In genomic region chr2:26507481-26507886, GRCm38 (mm10) we compare ENCODE assay signal across 8 mouse cellular contexts. TPM values are rescaled to one million over a fixed set of nuclear protein-coding genes. Genes with fewer than 3 reads are reported as not detected.
DNase-seq lines count a peak whose midpoint lies in the region; ATAC-seq and TF ChIP-seq lines count a peak whose summit lies in the region.

No protein-coding gene starts in this region.

- H3K4me3 ChIP-seq in forebrain, embryonic 10.5 days: peak overlapping the region; percentile 24
- H3K4me3 ChIP-seq in limb, embryonic 10.5 days: peak overlapping the region; percentile 23
- no peak overlapping the region for H3K4me3 ChIP-seq in midbrain, embryonic 11.5 days (ENCODE audit: low read depth, low read length)

- peaks cover 61% of the 10 kb centered on the region for H3K4me1 ChIP-seq in forebrain, embryonic 10.5 days
- H3K4me1 ChIP-seq in limb, embryonic 10.5 days: peaks cover 60% of the 10 kb centered on the region
- H3K4me1 ChIP-seq in midbrain, embryonic 11.5 days (ENCODE audit: control insufficient read depth, insufficient read depth, low read length): peaks cover 26% of the 10 kb centered on the region

- in situ Hi-C loops in Patski (cut with MboI; ENCODE audit: low pct_unique_long_range_greater_than_20kb): no loop called here

- no peaks in the 10 kb centered on the region for H3K27me3 ChIP-seq in Patski
- peaks cover 44% of the 10 kb centered on the region for H3K27me3 ChIP-seq in forebrain, embryonic 10.5 days (ENCODE audit: poor library complexity, severe bottlenecking)
- H3K27me3 ChIP-seq in limb, embryonic 10.5 days (ENCODE audit: low read depth, poor library complexity, severe bottlenecking): peaks cover 32% of the 10 kb centered on the region
- no peaks in the 10 kb centered on the region for H3K27me3 ChIP-seq in midbrain, embryonic 11.5 days (ENCODE audit: control insufficient read depth, insufficient read depth, low read length)

- POLR2A ChIA-PET in Patski (lab: Charles Lee): interaction anchor here (0.7 kb wide), 4 partner anchors 13 to 1418 kb away, joined by 3 to 4 read pairs (median 3); no protein-coding TSS in a partner anchor

- H3K4me2 ChIP-seq in midbrain, embryonic 11.5 days: no peak overlapping the region

- H3K9ac ChIP-seq in midbrain, embryonic 11.5 days (ENCODE audit: low read length): peak overlapping the region; percentile 18; the same call in 1 of the 2 replicates

- ATAC-seq in Patski: peak; percentile 71
- 0 out of 2 replicates have a peak, but pooled peaks have one; percentile 6 for ATAC-seq in midbrain, embryonic 11.5 days (ENCODE audit: low FRiP score)
- ATAC-seq in erythroblast, adult 5-6 weeks (replicated peaks; ENCODE audit: low FRiP score, poor library complexity, severe bottlenecking): no peak

- no peaks in the 10 kb centered on the region for H3K9me3 ChIP-seq in forebrain, embryonic 10.5 days
- no peaks in the 10 kb centered on the region for H3K9me3 ChIP-seq in limb, embryonic 10.5 days (replicated peaks)
- no peaks in the 10 kb centered on the region for H3K9me3 ChIP-seq in midbrain, embryonic 11.5 days (ENCODE audit: control insufficient read depth, low read length)

- H3K36me3 ChIP-seq in forebrain, embryonic 10.5 days (replicated peaks): no peaks in the 10 kb centered on the region
- H3K36me3 ChIP-seq in limb, embryonic 10.5 days: no peaks in the 10 kb centered on the region
- H3K36me3 ChIP-seq in midbrain, embryonic 11.5 days (ENCODE audit: control insufficient read depth, insufficient read depth, low read length): no peaks in the 10 kb centered on the region

- TF ChIP-seq CTCF in Patski (IDR thresholded peaks at IDR 0.05): no peak

- CTCF ChIA-PET in Patski (lab: Charles Lee): interaction anchor here (0.7 to 1.4 kb wide), 2 partner anchors 9 to 18 kb away, joined by 3 to 5 read pairs; partner anchors contain the start of gene Notch1

- 5% methylated on average over 7 of the region's 7 CpGs for WGBS in forebrain, embryonic 10.5 days
- WGBS in limb, embryonic 10.5 days: 8% methylated on average over 7 of the region's 7 CpGs
- WGBS in midbrain, embryonic 11.5 days: 5% methylated on average over 7 of the region's 7 CpGs

- H3K27ac ChIP-seq in forebrain, embryonic 10.5 days: peak overlapping the region; percentile 86
- peak overlapping the region; percentile 88 for H3K27ac ChIP-seq in limb, embryonic 10.5 days
- 0 out of 2 replicates have a peak overlapping the region, but pooled peaks have one; percentile 36 for H3K27ac ChIP-seq in midbrain, embryonic 11.5 days (ENCODE audit: low read depth, low read length)

- intact Hi-C loops in heart, postnatal 25 days (cut with DNase I): loop anchor here (5.0 kb wide), 1 partner anchor 40 kb away; no protein-coding TSS in a partner anchor

- DNase-seq in B cell, adult 2 months: peak; percentile 41 to 43
- DNase-seq in Patski (ENCODE audit: low read depth, low spot score): peak; percentile 87
- DNase-seq in forebrain, embryonic 10.5 days (ENCODE audit: extremely low spot score, low spot score): no peak
- peak; percentile 66 for DNase-seq in heart, postnatal 25 days (ENCODE audit: low spot score)
- DNase-seq in limb, embryonic 10.5 days (ENCODE audit: low spot score): peak; percentile 64
- no peak for DNase-seq in midbrain, embryonic 11.5 days (ENCODE audit: low spot score, missing footprints)
- peak; percentile 66 to 74 for DNase-seq in thymus, postnatal 36 days

RNA-seq across cellular contexts. Expression of gene Notch1, which starts 9.0 kb away (rescaled TPM):
- polyA plus RNA-seq in Patski (2021): 7.6 TPM
- polyA plus RNA-seq in forebrain, embryonic 10.5 days (2016; fragmentation: Nextera tagmentation; extraction: Ambion mirVana): 25.4 and 26.7 TPM in 2 replicates
- total RNA-seq in heart, postnatal 25 days (2021): 10 to 100 TPM; 27.5 to 32.3 TPM
- 8.5 and 11.8 TPM in 2 replicates for polyA plus RNA-seq in limb, embryonic 10.5 days (2016; fragmentation: Nextera tagmentation; extraction: Ambion mirVana)
- 40.8 and 47.5 TPM in 2 replicates for polyA plus RNA-seq in midbrain, embryonic 11.5 days (2014; fragmentation: Nextera tagmentation; extraction: Ambion mirVana)
- total RNA-seq in erythroblast, adult 5-6 weeks (2015; ENCODE audit: low replicate concordance): 7.3 and 10.0 TPM in 2 replicates
- 3.3 and 4.6 TPM in 2 replicates for total RNA-seq in erythroblast, adult 5-6 weeks (2017; ENCODE audit: low replicate concordance)

Comparison
In these comparisons a context has a peak if more than half of its experiments do, and no peak if none do; other contexts are left out.
1. DNase-seq: peak in B cell, adult 2 months (2 of 2), Patski (single experiment), heart, postnatal 25 days (single experiment), limb, embryonic 10.5 days (single experiment) and thymus, postnatal 36 days (2 of 2); none in forebrain, embryonic 10.5 days (single experiment) and midbrain, embryonic 11.5 days (single experiment).
2. H3K27ac ChIP-seq: peak in every context shown above with its lines; median percentile 88 in limb, embryonic 10.5 days; 86 in forebrain, embryonic 10.5 days; 36 in midbrain, embryonic 11.5 days.